Mouse (Mus musculus) myocyte (in vitro differentiated cells): ENCODE measurements around the gene Kcnq1.

Experiments
- CEBPB ChIP-seq: IDR thresholded peaks from 2 replicates; pipeline ENCODE4 v1.6.1; 2011; ENCODE audit warnings: mild to moderate bottlenecking, moderate library complexity; ENCODE audit not compliant: poor library complexity, insufficient read depth, severe bottlenecking
- E2F4 ChIP-seq: IDR thresholded peaks from one replicate; pipeline ENCODE4 v1.6.1; 2011; ENCODE audit warnings: mild to moderate bottlenecking, control low read depth, moderate library complexity; ENCODE audit not compliant: insufficient read depth
- MAX ChIP-seq: IDR thresholded peaks from one replicate; pipeline ENCODE4 v1.6.1; 2011; ENCODE audit warnings: low read depth, mild to moderate bottlenecking, control low read depth
- MYOD1 ChIP-seq, 3 experiments: IDR thresholded peaks; one replicate each; pipeline ENCODE4 v1.6.1; 2011; ENCODE audit warnings: control low read depth in 2 of 3, low read depth in 2 of 3, mild to moderate bottlenecking in 2 of 3, moderate library complexity in 1 of 3; ENCODE audit not compliant: insufficient read length in 2 of 3, control insufficient read depth in 1 of 3
- MYOG ChIP-seq, 3 experiments: IDR thresholded peaks; one replicate each; pipeline ENCODE4 v1.6.1; 2011; ENCODE audit warnings: control low read depth in 2 of 3, low read depth in 2 of 3, mild to moderate bottlenecking in 2 of 3; ENCODE audit not compliant: insufficient read length in 2 of 3, control insufficient read depth in 1 of 3, insufficient read depth in 1 of 3
- POLR2A ChIP-seq: IDR thresholded peaks from one replicate; pipeline ENCODE4 v1.6.1; 2011; ENCODE audit warnings: low read depth, mild to moderate bottlenecking, control low read depth, moderate library complexity; ENCODE audit not compliant: insufficient read length
- POLR2AphosphoS2 ChIP-seq: IDR thresholded peaks from one replicate; pipeline ENCODE4 v1.6.1; 2011; ENCODE audit warnings: low read depth, control low read depth; ENCODE audit not compliant: insufficient read length
- REST ChIP-seq: IDR thresholded peaks from one replicate; pipeline ENCODE4 v1.6.1; 2011; ENCODE audit warnings: mild to moderate bottlenecking, control low read depth, moderate library complexity; ENCODE audit not compliant: insufficient read depth, insufficient read length
- SRF ChIP-seq: IDR thresholded peaks from one replicate; pipeline ENCODE4 v1.6.1; 2011; ENCODE audit warnings: low read depth; ENCODE audit not compliant: control insufficient read depth, insufficient read length
- TCF12 ChIP-seq: IDR thresholded peaks from one replicate; pipeline ENCODE4 v1.6.1; 2011; ENCODE audit warnings: mild to moderate bottlenecking, control low read depth; ENCODE audit not compliant: poor library complexity, insufficient read depth, severe bottlenecking
- USF1 ChIP-seq: IDR thresholded peaks from one replicate; pipeline ENCODE4 v1.6.1; 2011; ENCODE audit warnings: low read depth, mild to moderate bottlenecking, control low read depth, moderate library complexity

DNA sequence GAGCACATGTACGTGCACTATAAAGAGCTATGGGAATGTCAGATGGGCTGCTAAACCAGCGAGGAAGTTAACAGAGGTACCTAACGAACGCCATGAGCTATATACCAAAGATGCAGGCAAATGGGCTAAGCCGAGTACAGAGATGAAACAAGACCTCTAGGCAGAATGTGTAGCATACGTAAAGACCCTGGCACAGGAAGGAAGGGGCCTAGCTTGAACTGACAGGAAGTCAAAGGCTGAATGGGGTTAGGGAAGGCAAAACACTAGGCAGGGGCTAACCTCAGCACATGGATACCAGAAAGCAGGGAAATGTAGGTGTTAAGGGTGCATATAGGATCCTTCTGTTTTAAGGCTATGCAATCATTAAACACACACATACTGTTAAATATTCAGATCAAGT is 298.1 kb downstream of the Kcnq1 start:
- TF ChIP-seq POLR2A = no peak
- no peak for TF ChIP-seq POLR2AphosphoS2
- TF ChIP-seq MYOG (IDR thresholded peaks at IDR 0.05; ENCODE audit: control insufficient read depth in 1 of 3, insufficient read depth in 1 of 3, insufficient read length in 2 of 3, low read depth in 2 of 3) = no peak
- no peak for TF ChIP-seq E2F4
- no peak for TF ChIP-seq USF1
- TF ChIP-seq CEBPB = no peak
- no peak for TF ChIP-seq TCF12
- TF ChIP-seq MAX = no peak
- no peak for TF ChIP-seq MYOD1 (IDR thresholded peaks at IDR 0.05; ENCODE audit: control insufficient read depth in 1 of 3, insufficient read length in 2 of 3, low read depth in 2 of 3)
- TF ChIP-seq REST = no peak
- no peak for TF ChIP-seq SRF
